Mouse (Mus musculus): ENCODE data around the gene Pxylp1. TPM values are rescaled to one million over a fixed set of nuclear protein-coding genes. Genes with fewer than 3 reads are reported as not detected.

Pxylp1 gene
- total RNA-seq, 2 experiments from 2014 or later = 68.2 to 88.5 TPM

- ATAC-seq (replicated peaks; ENCODE audit: poor library complexity) = no peak
These were observed 65.3 kb downstream of the Pxylp1 start for GRCm38 (mm10) chr9:96827002-96827785.

- ATAC-seq (replicated peaks; ENCODE audit: poor library complexity) = no peak
These were observed 67.6 kb downstream of the Pxylp1 start for GRCm38 (mm10) chr9:96824857-96825256.

- ATAC-seq (replicated peaks; ENCODE audit: poor library complexity) = no peak
These were observed 68.4 kb downstream of the Pxylp1 start for GRCm38 (mm10) chr9:96824026-96824425.

DNA sequence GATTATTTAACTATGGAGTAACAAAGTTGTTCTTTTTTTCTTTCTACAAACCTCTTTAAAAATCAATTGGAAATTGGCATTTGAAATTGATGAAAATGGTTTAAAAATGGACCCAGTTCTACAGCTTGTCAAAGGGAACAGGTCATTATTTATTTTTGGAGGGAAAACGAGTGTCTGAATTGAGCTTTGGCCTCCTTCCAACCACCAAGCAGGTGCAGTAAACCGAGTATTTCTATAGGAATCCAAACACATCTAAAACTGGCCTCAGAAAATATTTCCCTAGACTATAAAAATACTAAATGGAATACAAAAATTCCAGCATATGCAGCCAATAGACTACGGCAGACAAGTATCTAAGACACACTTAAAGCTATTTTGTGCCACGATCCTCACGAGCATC, 68.9 kb downstream of the Pxylp1 start:
- no peak for ATAC-seq (replicated peaks; ENCODE audit: poor library complexity)

GRCm38 (mm10) chr9:96823005-96823404, 69.5 kb downstream of the Pxylp1 start:
- ATAC-seq (replicated peaks; ENCODE audit: poor library complexity) = no peak

GRCm38 (mm10) chr9:96818822-96819481, 73.5 kb downstream of the Pxylp1 start:
- ATAC-seq (replicated peaks; ENCODE audit: poor library complexity) = peak; percentile 11; the same call in 1 of the 2 replicates

- ATAC-seq (replicated peaks; ENCODE audit: poor library complexity) = peak; percentile 97
These were observed 74.2 kb downstream of the Pxylp1 start for GRCm38 (mm10) chr9:96818128-96818821.

DNA sequence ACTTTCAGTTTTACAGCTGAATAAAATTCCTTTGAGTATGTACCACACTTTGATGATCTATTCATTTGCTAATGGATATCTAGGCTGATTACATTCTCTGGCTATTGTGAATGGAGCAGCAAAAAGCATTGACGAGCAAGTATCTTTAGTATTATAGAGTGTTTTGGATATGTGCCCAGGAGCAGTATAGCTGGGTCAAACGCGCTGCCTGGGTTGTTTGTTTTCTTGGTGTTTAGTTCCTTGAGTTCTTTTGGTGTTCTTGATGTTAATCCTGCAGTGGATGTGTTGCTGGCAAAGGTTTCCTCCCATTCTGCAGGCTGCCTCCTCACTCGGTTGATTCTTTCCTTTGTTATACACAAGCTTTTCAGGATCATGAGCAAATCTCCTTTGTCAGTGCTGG, 80.5 kb downstream of the Pxylp1 start:
- no peak for ATAC-seq (replicated peaks; ENCODE audit: poor library complexity)

DNA sequence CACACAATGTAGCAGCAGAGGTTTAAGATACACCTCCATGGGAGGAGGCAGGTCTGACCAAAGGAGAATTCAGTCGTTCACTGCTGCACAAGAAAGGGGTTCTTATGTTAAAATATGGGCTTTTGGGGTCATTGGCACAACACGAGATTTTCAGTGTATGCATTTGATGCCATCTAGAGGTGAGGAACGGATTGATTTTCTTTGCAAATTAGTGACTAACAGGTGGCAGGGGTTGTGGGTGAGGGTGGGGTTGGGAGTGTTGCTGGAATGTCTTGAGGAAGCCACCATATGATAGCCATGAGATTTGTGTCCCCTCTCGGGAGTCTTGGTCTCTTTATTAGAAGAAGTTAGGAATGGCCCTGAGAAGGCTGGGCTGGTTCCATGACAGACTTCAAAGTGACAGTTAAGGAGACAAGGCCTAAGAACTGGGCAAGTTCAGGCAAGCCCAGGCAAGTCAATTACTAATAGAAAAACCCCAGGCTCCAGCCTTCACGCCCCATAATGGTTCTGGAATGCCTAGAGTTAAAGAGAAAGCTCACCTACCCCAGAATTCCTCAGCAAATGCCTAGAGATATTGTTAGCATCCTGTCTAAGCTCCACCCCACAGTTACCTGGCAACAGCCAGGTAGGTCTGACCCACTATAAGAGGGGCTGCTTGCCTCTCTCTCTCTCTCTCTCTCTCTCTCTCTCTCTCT, 92.2 kb downstream of the Pxylp1 start:
- ATAC-seq (replicated peaks; ENCODE audit: poor library complexity) = peak; percentile 68

GRCm38 (mm10) chr9:96797311-96797710, 95.2 kb downstream of the Pxylp1 start:
- ATAC-seq (replicated peaks; ENCODE audit: poor library complexity) = no peak

- peak; percentile 57 for ATAC-seq (replicated peaks; ENCODE audit: poor library complexity)
These were observed 97.0 kb downstream of the Pxylp1 start for GRCm38 (mm10) chr9:96795399-96795928.

GRCm38 (mm10) chr9:96794601-96795000, 97.9 kb downstream of the Pxylp1 start:
- ATAC-seq (replicated peaks; ENCODE audit: poor library complexity) = no peak

GRCm38 (mm10) chr9:96792543-96792942, 99.9 kb downstream of the Pxylp1 start:
- ATAC-seq (replicated peaks; ENCODE audit: poor library complexity) = peak; percentile 54

DNA sequence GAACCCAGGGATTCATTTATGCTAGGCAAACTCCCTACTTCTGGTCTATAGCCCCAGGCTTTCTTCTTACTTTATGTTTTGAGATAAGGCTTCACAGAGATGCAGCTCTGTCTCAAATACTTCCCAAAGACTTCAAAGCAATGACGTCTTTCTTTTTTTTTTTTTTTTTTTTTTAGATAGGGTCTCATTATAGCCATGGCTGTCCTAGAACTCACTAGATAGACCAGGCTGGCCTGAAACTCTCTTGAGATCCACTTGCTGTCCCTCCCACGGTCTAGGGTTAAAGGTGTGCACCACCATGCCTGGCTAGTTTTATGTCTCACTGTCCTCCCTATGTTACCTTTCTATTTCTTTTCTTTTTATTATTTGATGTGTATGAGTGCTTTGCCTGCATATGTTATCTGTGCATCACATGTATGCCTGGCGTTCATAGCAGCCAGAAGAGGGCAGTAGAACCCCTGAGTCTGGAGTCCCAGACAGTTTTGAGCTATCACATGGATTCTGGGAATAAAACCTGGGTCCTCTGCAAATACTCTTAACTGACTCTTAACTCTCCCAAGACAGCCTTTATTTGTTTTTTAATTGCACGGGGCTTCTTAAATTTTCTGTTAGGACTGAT, 102.0 kb downstream of the Pxylp1 start:
- ATAC-seq (replicated peaks; ENCODE audit: poor library complexity) = peak; percentile 51; the same call in 1 of the 2 replicates

DNA sequence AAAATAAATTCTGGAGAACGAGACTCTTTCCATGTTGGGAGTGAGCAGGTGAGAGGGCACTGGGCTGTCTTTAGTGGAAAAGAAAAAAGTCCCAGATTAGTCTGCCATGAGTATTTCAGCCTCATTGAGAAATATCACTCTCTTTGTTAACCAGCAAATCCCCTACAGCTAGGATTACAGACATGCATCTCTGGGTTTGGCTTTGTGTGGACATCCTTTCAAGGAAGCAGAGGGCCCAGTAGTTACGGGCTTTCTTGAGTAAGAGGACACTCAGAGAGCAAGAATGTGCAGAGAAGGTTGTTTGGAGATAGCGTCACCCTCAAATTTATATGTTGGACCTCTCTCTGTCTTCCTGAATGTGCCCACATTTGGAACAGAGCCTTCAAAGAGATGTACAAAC, 102.6 kb downstream of the Pxylp1 start:
- no peak for ATAC-seq (replicated peaks; ENCODE audit: poor library complexity)

DNA sequence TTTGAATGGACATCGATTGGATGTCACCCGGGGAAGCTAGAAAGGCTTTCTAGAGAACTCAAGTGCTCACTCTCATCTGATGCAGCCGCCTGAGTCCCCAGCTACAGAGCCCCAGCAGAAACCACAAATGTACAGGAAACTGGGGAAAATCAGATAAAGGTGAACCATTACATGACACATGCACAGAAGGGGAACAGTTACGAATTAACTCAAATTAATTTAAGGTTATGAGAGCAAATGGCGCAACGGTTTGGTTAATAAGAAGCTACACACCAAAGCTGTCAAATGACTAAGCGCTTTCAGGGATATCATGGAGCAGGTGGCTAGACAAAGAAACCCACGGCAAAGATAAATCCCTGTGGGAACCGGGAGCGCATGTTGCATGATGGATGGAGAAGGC, 104.7 kb downstream of the Pxylp1 start:
- ATAC-seq (replicated peaks; ENCODE audit: poor library complexity) = peak; percentile 49

DNA sequence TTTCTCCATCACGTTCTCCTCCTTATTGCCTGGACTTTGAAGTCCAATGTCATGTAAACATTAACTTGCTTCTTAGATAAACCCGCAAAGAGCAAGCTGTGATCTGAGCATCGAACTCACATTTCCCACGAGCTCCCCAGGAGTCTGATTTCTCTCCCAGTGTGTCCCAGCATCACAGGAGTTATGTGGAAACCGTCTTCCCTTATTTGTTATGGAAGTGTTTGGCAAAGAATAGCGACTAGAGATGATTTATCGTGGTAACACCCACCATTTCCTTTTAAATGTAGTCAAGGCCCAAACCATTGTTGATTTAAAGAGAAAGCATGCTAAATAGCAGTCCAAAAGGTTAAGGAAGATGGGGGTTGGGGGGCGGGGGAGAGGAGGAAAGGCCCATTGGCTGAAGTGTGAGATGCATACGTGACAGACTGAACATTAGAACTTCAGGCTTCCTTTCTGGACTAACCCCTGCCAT, 106.6 kb downstream of the Pxylp1 start:
- no peak for ATAC-seq (replicated peaks; ENCODE audit: poor library complexity)

- peak; percentile 52 for ATAC-seq (replicated peaks; ENCODE audit: poor library complexity)
These were observed 107.3 kb downstream of the Pxylp1 start for GRCm38 (mm10) chr9:96785187-96785586.

GRCm38 (mm10) chr9:96783667-96784066, 108.8 kb downstream of the Pxylp1 start:
- peak; percentile 68 for ATAC-seq (replicated peaks; ENCODE audit: poor library complexity)

- no peak for ATAC-seq (replicated peaks; ENCODE audit: poor library complexity)
These were observed 109.2 kb downstream of the Pxylp1 start for GRCm38 (mm10) chr9:96783258-96783657.
